Mouse (Mus musculus) midbrain, embryonic 14.5 days (tissue): ENCODE measurements at regions not wholly inside any gene's neighbourhood (a gene's known extent, or its start where the extent isn't known, plus 50 kb on each side); places are given as distances from the start of the nearest gene placed in this dataset.

Experiments
- ATAC-seq: fragments of 200-750 bp; cut with Nextera tagmentation; 2 replicates; pipeline ENCODE4 v1.8.0; 2017; ENCODE audit warnings: moderate number of reproducible peaks, moderate library complexity; ENCODE audit not compliant: low FRiP score, low TSS enrichment
- DNase-seq: peaks from one replicate; pipeline ENCODE4 v3.0.0-alpha.2; 2015
- H3K27ac ChIP-seq: fragments of 300-500 bp; sonication (generic); replicated peaks from 2 replicates; pipeline ENCODE4 v1.5.1; 2014; ENCODE audit warnings: mild to moderate bottlenecking, low read depth, low read length, moderate library complexity
- H3K27me3 ChIP-seq: fragments of 300-500 bp; sonication (generic); 2 replicates; pipeline ENCODE4 v1.6.1; 2014; ENCODE audit warnings: low read length, control low read depth, mixed read lengths; ENCODE audit not compliant: control insufficient read depth, insufficient read depth
- H3K36me3 ChIP-seq: fragments of 300-500 bp; sonication (generic); 2 replicates; pipeline ENCODE4 v1.6.1; 2014; ENCODE audit warnings: low read length, control low read depth; ENCODE audit not compliant: control insufficient read depth, insufficient read depth
- H3K4me1 ChIP-seq: fragments of 300-500 bp; sonication (generic); 2 replicates; pipeline ENCODE4 v1.6.1; 2014; ENCODE audit warnings: mild to moderate bottlenecking, antibody characterized with exemption, low read length, control low read depth; ENCODE audit not compliant: control insufficient read depth, insufficient read depth
- H3K4me2 ChIP-seq: fragments of 300-500 bp; sonication (generic); 2 replicates; pipeline ENCODE4 v1.6.1; 2014; ENCODE audit warnings: mild to moderate bottlenecking, low read length, moderate library complexity
- H3K4me3 ChIP-seq: fragments of 300-500 bp; sonication (generic); replicated peaks from 2 replicates; pipeline ENCODE4 v1.5.1; 2014; ENCODE audit warnings: low read depth, low read length
- H3K9ac ChIP-seq: fragments of 300-500 bp; sonication (generic); replicated peaks from 2 replicates; pipeline ENCODE4 v1.6.1; 2014; ENCODE audit warnings: mild to moderate bottlenecking, low read length, moderate library complexity
- H3K9me3 ChIP-seq: fragments of 300-500 bp; sonication (generic); 2 replicates; pipeline ENCODE4 v1.6.1; 2016; ENCODE audit warnings: low read length, control low read depth, mixed read lengths; ENCODE audit not compliant: control insufficient read depth
- WGBS: fragments of 180-500 bp; shearing (Covaris S2); extraction: QIAGEN DNeasy Blood & Tissue Kit; methylation state at CpG from one replicate; pipeline ENCODE4 v1.1.7; 2014; 5-methylcytosine and 5-hydroxymethylcytosine counted together

DNA sequence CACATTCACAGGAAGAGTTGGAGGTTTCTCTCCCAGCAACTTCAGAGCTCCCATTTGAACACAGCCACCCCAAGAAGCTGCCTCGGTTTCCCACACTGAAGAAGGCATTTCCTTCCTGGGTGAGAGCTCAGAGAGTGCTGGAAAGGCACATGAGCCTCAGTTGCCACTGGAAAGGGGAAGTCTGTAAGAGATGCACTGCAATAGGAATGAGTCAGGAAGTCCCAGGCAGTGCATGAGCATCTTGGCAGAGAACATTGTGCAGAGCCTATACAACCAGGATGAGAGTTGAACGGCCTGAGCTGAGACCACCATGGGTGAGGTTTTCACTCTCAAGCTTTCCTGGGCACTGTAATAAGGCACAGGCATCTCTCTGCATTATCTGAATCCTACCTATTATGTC lies 244.4 kb downstream of the Irs2 start:
- H3K9ac ChIP-seq: no peak overlapping the region
- no peaks in the 10 kb centered on the region for H3K27me3 ChIP-seq
- H3K9me3 ChIP-seq: no peaks in the 10 kb centered on the region
- H3K4me2 ChIP-seq: no peak overlapping the region
- H3K4me3 ChIP-seq: no peak overlapping the region
- WGBS: 92% methylated on average over 2 of the region's 2 CpGs
- DNase-seq: no peak
- no peak overlapping the region for H3K27ac ChIP-seq
- H3K4me1 ChIP-seq: peaks cover 26% of the 10 kb centered on the region
- ATAC-seq: no peak
- H3K36me3 ChIP-seq: no peaks in the 10 kb centered on the region

DNA sequence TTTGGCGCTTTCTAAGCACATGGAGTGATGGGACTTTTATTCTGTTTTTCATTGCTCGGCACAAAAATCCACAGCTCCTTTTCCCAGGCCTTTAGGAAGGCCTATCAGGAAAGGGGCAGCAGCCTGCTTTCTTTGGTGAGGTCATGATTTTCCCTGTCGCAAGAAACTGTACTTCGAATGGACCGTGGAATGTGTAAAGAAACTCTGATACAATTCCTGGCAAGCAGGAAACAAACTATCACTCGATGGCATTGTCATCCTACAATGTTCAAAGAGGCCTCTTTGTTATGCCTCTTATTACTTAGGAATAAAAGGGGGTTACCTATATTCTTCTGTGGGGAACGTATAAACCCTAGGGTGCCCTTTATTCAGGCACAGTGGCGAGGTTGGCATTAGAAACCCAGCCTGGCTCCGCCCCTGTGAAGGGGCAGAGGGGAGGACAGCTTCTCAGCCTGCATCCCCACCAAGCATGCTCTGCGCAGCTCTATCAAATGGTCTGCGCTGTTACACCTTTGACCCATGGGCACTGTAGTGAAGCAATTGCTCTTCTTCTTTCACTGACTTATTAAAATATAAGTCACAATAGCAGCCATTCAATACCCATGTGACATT lies 246.5 kb downstream of the Irs2 start:
- DNase-seq (peak; percentile 41), ATAC-seq (no peak)
- Histone ChIP-seq H3K4me1 (peaks cover 26% of the 10 kb centered on the region), H3K9ac (no peak overlapping the region), H3K9me3 (no peaks in the 10 kb centered on the region), H3K4me3 (no peak overlapping the region), H3K4me2 (no peak overlapping the region), H3K36me3 (no peaks in the 10 kb centered on the region), H3K27ac (peak overlapping the region; percentile 93), H3K27me3 (no peaks in the 10 kb centered on the region)
- WGBS: 21% methylated on average over 11 of the region's 11 CpGs

DNA sequence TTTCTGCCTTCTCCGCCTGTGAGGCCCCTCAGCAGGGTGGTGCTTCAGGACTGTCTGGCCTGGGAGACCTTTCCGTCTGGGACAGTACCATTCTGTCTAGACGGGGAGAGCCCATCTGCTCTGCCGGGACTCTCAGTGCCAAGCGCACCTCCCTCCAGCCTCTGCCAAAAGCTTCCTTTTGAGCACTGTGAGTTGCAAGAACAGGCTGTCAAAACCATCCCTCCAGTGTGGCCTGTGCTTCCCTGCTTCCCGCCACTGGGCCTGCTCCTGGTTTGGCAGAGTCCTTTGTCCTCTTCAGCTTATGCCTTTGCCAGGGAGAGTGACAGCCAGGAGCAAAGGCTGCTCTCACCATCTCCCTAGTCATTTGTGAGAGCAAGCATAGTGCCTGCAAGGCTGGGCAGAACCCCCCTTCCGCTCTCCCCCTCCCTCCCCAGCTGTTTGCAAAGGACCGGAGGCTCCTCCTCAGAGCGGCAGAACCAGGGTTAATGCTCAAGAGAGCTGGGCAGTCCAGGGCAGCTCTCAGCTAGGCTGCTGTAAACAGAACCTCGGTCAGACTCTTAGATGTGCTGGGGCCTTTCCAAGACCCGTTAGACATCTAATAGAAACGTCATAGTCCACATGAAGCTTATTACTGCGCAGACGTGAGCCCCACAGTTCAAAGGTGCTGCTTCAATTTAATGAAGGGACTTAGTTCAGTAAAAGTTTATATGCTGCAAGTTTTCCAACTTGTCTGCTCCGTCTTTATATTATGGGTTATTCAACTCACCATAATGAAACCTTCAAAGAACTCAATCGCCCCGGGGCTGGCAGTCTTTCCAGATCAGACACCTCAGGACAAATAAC lies 247.2 kb downstream of the Irs2 start:
- DNase-seq (peak; percentile 80), ATAC-seq (peak; percentile 92)
- WGBS: 3% methylated on average over 17 of the region's 17 CpGs
- peak overlapping the region; percentile 34; the same call in 1 of the 2 replicates for H3K9ac ChIP-seq
- peaks cover 26% of the 10 kb centered on the region for H3K4me1 ChIP-seq
- no peaks in the 10 kb centered on the region for H3K27me3 ChIP-seq
- H3K36me3 ChIP-seq: no peaks in the 10 kb centered on the region
- H3K4me2 ChIP-seq: peak overlapping the region; percentile 33
- peak overlapping the region; percentile 93 for H3K27ac ChIP-seq
- no peak overlapping the region for H3K4me3 ChIP-seq
- no peaks in the 10 kb centered on the region for H3K9me3 ChIP-seq

DNA sequence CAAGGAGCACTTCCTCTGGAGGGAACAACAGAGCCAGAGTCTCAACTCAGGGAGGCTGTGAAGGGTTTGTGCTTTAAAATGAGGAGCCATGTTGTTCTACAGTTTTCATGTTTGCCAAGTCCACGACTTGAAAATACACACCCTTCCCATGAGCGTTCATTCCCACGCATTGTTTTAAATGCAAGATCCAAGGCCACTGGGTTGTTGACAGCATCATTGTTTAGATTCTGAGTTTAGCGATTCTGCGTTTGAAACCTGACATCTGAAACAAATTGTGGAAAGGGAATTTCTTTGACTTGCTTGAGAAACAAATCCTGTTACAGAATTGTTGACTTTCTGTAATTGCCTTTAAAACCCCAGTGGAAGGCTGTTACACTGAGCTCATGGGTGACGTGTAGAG lies 248.0 kb downstream of the Irs2 start:
- ATAC-seq: no peak
- Histone ChIP-seq H3K9me3 (no peaks in the 10 kb centered on the region), H3K27ac (peak overlapping the region; percentile 93), H3K9ac (peak overlapping the region; percentile 34; the same call in 1 of the 2 replicates), H3K4me3 (no peak overlapping the region), H3K36me3 (no peaks in the 10 kb centered on the region), H3K4me1 (peaks cover 26% of the 10 kb centered on the region), H3K27me3 (no peaks in the 10 kb centered on the region), H3K4me2 (peak overlapping the region; percentile 33)
- 37% methylated on average over 6 of the region's 6 CpGs for WGBS
- DNase-seq: peak; percentile 37

DNA sequence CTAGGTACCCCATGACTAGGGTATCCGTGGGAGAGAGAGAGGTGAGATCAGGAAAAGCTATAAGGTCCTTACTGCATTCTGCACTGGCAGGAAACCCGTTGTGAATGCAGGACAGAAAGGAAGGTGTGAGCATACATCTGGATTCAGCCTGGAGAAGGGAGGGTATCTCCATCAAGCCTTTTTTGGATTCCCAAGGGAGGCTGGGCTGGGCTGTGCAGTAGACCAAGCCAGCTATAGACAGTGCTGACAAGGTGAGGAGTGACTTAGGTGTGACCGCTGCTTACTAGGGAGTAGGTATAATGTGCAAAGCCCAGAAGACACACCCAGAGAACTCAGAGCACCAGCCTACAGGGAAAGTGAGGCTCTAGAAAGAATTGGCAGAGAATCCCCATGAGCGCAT lies 250.1 kb downstream of the Irs2 start:
- WGBS: 89% methylated on average over 4 of the region's 4 CpGs
- no peak overlapping the region for H3K4me2 ChIP-seq
- no peak for DNase-seq

DNA sequence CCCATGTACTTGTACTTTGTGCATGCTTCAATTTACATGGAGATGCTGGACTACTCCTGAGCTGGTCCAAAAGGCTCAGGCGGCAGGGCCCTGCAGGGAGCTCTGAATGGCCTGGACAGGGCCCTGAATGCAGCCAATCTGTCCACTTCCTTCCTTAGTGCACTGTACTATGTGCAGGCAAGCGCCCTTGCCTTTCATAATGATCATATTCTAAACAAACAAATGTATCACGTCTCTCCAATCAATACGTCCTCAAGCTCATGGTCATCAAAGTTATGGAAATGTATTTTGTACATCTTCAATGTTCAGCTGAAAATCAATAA lies 253.3 kb downstream of the Irs2 start:
- 72% methylated on average over 4 of the region's 4 CpGs for WGBS
- ATAC-seq (0 out of 2 replicates have a peak, but pooled peaks have one; percentile 27), DNase-seq (no peak)
- no peak overlapping the region for H3K4me2 ChIP-seq
- H3K9me3 ChIP-seq: no peaks in the 10 kb centered on the region
- H3K4me3 ChIP-seq: no peak overlapping the region
- no peaks in the 10 kb centered on the region for H3K27me3 ChIP-seq
- H3K4me1 ChIP-seq: peaks cover 10% of the 10 kb centered on the region; the same call in 1 of the 2 replicates
- no peak overlapping the region for H3K27ac ChIP-seq
- no peak overlapping the region for H3K9ac ChIP-seq
- no peaks in the 10 kb centered on the region for H3K36me3 ChIP-seq

More for the DNA sequence above, 250.1 kb downstream of the Irs2 start:
- H3K4me3 ChIP-seq: no peak overlapping the region
- no peak for ATAC-seq
- no peaks in the 10 kb centered on the region for H3K27me3 ChIP-seq
- H3K4me1 ChIP-seq: peaks cover 30% of the 10 kb centered on the region
- no peaks in the 10 kb centered on the region for H3K9me3 ChIP-seq
- no peak overlapping the region for H3K27ac ChIP-seq
- H3K36me3 ChIP-seq: no peaks in the 10 kb centered on the region
- no peak overlapping the region for H3K9ac ChIP-seq

DNA sequence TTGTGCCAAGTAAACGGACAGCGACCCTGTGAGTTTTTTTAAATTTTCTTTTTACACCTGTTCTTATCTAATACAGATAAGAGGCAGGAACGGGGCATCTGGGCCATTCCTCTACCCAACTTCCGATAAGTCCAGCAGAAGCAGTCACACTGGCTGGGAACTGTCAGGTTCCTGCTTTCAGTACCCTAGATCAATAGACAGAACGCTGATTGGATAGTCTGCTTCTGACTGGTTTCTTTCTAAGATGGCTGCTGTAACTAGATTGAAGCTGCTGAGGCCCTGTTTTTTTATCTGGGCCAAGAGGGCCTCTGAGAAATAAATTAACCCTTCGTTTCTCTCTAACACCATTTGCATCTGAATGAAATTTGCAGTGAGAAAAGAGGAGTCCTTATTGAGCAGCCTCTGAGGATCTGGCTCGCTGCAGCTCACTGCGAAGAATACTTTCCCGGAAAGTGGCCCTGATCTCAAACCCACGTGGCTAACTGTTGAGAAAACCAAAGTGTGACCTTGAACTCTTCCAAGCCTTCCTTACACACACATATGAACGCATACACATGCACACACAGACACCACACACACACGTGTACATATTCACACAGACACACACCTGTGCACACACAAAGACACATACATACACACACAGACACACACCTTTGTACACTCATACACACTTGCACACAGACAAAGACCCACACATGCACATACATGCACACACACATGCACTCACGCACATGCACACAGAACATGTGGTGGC lies 253.8 kb downstream of the Irs2 start:
- H3K27ac ChIP-seq: no peak overlapping the region; the same call in 1 of the 2 replicates
- H3K4me2 ChIP-seq: no peak overlapping the region
- peak; percentile 32 for DNase-seq
- ATAC-seq: no peak
- no peaks in the 10 kb centered on the region for H3K27me3 ChIP-seq
- peaks cover 7% of the 10 kb centered on the region; the same call in 1 of the 2 replicates for H3K4me1 ChIP-seq
- no peaks in the 10 kb centered on the region for H3K9me3 ChIP-seq
- H3K4me3 ChIP-seq: no peak overlapping the region
- 50% methylated on average over 13 of the region's 13 CpGs for WGBS
- H3K9ac ChIP-seq: no peak overlapping the region
- no peaks in the 10 kb centered on the region for H3K36me3 ChIP-seq

DNA sequence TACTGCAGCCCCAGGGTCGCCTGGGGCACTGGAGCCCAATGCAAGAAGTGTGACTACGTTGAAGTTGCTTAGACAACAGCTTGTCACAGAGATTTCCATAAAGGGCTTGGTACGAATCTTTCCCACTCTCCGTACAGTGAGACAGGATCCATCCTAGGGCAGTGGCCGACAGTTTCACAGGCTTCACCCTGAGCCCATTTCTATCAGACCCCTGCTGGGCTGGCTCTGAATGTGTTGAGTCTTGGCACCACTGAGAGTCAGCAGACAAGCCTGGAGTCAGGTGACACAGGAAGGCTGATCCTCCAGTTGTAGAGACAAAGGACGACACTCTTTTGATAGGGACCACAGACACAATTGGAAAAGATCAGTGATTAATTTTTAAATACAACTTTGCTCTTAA lies 255.2 kb downstream of the Irs2 start:
- WGBS: 62% methylated on average over 6 of the region's 6 CpGs
- H3K36me3 ChIP-seq: no peaks in the 10 kb centered on the region
- no peak overlapping the region for H3K9ac ChIP-seq
- no peak overlapping the region for H3K27ac ChIP-seq
- H3K9me3 ChIP-seq: peaks cover 3% of the 10 kb centered on the region; the same call in 1 of the 2 replicates
- no peak overlapping the region for H3K4me2 ChIP-seq
- ATAC-seq (no peak), DNase-seq (no peak)
- H3K4me1 ChIP-seq: peaks cover 7% of the 10 kb centered on the region; the same call in 1 of the 2 replicates
- no peaks in the 10 kb centered on the region for H3K27me3 ChIP-seq
- H3K4me3 ChIP-seq: no peak overlapping the region
